Comparison of ENCODE assay signal across 9 mouse cellular contexts in the genomic region with DNA sequence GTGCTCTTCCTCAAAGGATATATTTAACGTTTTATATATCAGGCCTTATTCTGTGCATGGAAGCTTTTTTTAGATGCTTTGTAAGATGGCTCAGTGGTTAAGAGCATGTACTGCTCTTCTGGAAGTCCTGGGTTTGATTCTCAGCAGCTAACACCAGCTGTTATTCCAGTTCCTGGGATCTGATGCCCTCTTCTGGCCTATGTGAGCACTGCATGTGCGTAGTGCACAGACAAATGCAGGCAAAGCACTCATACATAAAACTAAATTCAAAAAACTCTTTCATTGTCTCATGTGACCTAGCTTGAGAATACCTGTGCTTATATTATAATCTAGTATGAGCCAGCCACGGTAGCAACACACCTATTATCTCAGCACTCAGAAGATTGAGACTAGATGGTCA. TPM values are rescaled to one million over a fixed set of nuclear protein-coding genes. Genes with fewer than 3 reads are reported as not detected.
DNase-seq lines count a peak whose midpoint lies in the region; ATAC-seq and TF ChIP-seq lines count a peak whose summit lies in the region.
"Had no signal": no experiment of that assay in that cellular context is flagged by ENCODE, and none has a peak within 500 bp of the region (broad histone marks: within the 10 kb centered on the region; RNA-seq: fewer than 3 reads in every experiment).

No protein-coding gene starts in this region.

- no peaks in the 10 kb centered on the region for H3K27me3 ChIP-seq in hindbrain, postnatal 0 days (ENCODE audit: insufficient read depth, low read length)
- H3K27me3 ChIP-seq in hindbrain, embryonic 13.5 days: no peaks in the 10 kb centered on the region
- H3K27me3 ChIP-seq: lung, embryonic 15.5 days had no signal

- peak; percentile 65 for TF ChIP-seq CTCF in hindbrain, postnatal 0 days (IDR thresholded peaks at IDR 0.05; ENCODE audit: low read depth)

- no peak for ATAC-seq in hindbrain, postnatal 0 days
- ATAC-seq in hindbrain, embryonic 13.5 days (ENCODE audit: low FRiP score): no peak
- peak; percentile 55; the same call in 1 of the 2 replicates for ATAC-seq in granulocyte monocyte progenitor cell, adult 5-6 weeks (replicated peaks; ENCODE audit: poor library complexity, severe bottlenecking)
- ATAC-seq in monocyte, adult 5-6 weeks (replicated peaks; ENCODE audit: insufficient number of reproducible peaks, low FRiP score, low TSS enrichment, poor library complexity, severe bottlenecking): peak; percentile 48; the same call in 1 of the 2 replicates

- no peak overlapping the region for H3K27ac ChIP-seq in hindbrain, postnatal 0 days
- no peak overlapping the region for H3K27ac ChIP-seq in hindbrain, embryonic 13.5 days
- H3K27ac ChIP-seq: lung, embryonic 15.5 days had no signal

- whole genome bisulfite sequencing in hindbrain, postnatal 0 days: 44% methylated on average over 3 of the region's 3 CpGs
- 41% methylated on average over 3 of the region's 3 CpGs for WGBS in hindbrain, embryonic 13.5 days

- no peaks in the 10 kb centered on the region for H3K36me3 ChIP-seq in hindbrain, postnatal 0 days (ENCODE audit: insufficient read depth, low read length)
- H3K36me3 ChIP-seq in hindbrain, embryonic 13.5 days: no peaks in the 10 kb centered on the region; the same call in 1 of the 2 replicates
- H3K36me3 ChIP-seq: lung, embryonic 15.5 days had no signal

- no peaks in the 10 kb centered on the region for H3K4me1 ChIP-seq in hindbrain, postnatal 0 days (ENCODE audit: insufficient read depth, low read length)
- peaks cover 6% of the 10 kb centered on the region; the same call in 1 of the 2 replicates for H3K4me1 ChIP-seq in hindbrain, embryonic 13.5 days (replicated peaks)

- no peak overlapping the region for H3K4me3 ChIP-seq in hindbrain, postnatal 0 days (ENCODE audit: low read length)
- no peak overlapping the region for H3K4me3 ChIP-seq in hindbrain, embryonic 13.5 days
- H3K4me3 ChIP-seq: lung, embryonic 15.5 days had no signal

- no peak overlapping the region for H3K4me2 ChIP-seq in hindbrain, postnatal 0 days (ENCODE audit: low read depth, low read length)
- H3K4me2 ChIP-seq in hindbrain, embryonic 13.5 days: no peak overlapping the region
- H3K4me2 ChIP-seq: lung, embryonic 15.5 days had no signal

- H3K9ac ChIP-seq in hindbrain, postnatal 0 days (replicated peaks; ENCODE audit: low read length): no peak overlapping the region
- no peak overlapping the region for H3K9ac ChIP-seq in hindbrain, embryonic 13.5 days
- H3K9ac ChIP-seq: lung, embryonic 15.5 days had no signal

- no peaks in the 10 kb centered on the region for H3K9me3 ChIP-seq in hindbrain, postnatal 0 days (ENCODE audit: low read length)
- no peaks in the 10 kb centered on the region for H3K9me3 ChIP-seq in hindbrain, embryonic 13.5 days
- H3K9me3 ChIP-seq: lung, embryonic 15.5 days had no signal

- no peak for DNase-seq in hindbrain, postnatal 0 days (ENCODE audit: low spot score)
- peak; percentile 58 for DNase-seq in CD4-positive helper T cell, adult 2 months (ENCODE audit: low read depth, low spot score)
- DNase-seq in T-cell, adult 2 months (ENCODE audit: low spot score): peak; percentile 57
- no peak for DNase-seq in urinary bladder, postnatal 25 days (ENCODE audit: low spot score)
- no peak for DNase-seq in right cerebral cortex, adult 2 months (ENCODE audit: low spot score in 2 of 2)

RNA-seq across cellular contexts. Expression of a gene that starts 15.6 kb away (rescaled TPM):
- total RNA-seq in hindbrain, postnatal 0 days (2014; rRNA removed): 56.6 and 57.6 TPM in 2 replicates
- polyA plus RNA-seq in hindbrain, postnatal 0 days (2015; fragmentation: Nextera tagmentation; extraction: Ambion mirVana): 41.5 and 47.1 TPM in 2 replicates
- 55.4 and 63.1 TPM in 2 replicates for polyA plus RNA-seq in hindbrain, embryonic 13.5 days (2015; fragmentation: Nextera tagmentation; extraction: Ambion mirVana)
- total RNA-seq in granulocyte monocyte progenitor cell, adult 5-6 weeks (2014; fragmentation: Nextera tagmentation): 117 and 157 TPM in 2 replicates
- 77.7 and 84.8 TPM in 2 replicates for total RNA-seq in granulocyte monocyte progenitor cell, adult 5-6 weeks (2017)
- total RNA-seq in monocyte, adult 5-6 weeks (2017): not detected in 3 replicates

RNA-seq across cellular contexts. Expression of a gene that starts 32.5 kb away (rescaled TPM):
- 0.05 TPM in 1 of 2 replicates, not detected in the other for total RNA-seq in hindbrain, postnatal 0 days (2014; rRNA removed)
- polyA plus RNA-seq in hindbrain, postnatal 0 days (2015; fragmentation: Nextera tagmentation; extraction: Ambion mirVana): not detected in 2 replicates
- polyA plus RNA-seq in hindbrain, embryonic 13.5 days (2015; fragmentation: Nextera tagmentation; extraction: Ambion mirVana): 0.12 TPM in 1 of 2 replicates, not detected in the other
- not detected in 2 replicates for total RNA-seq in granulocyte monocyte progenitor cell, adult 5-6 weeks (2014; fragmentation: Nextera tagmentation)
- not detected in 2 replicates for total RNA-seq in granulocyte monocyte progenitor cell, adult 5-6 weeks (2017)
- total RNA-seq in monocyte, adult 5-6 weeks (2017): 0.19 TPM in 1 of 3 replicates, not detected in the others

RNA-seq across cellular contexts. Expression of a gene that starts 47.7 kb away (rescaled TPM):
- total RNA-seq in hindbrain, postnatal 0 days (2014; rRNA removed): 19.4 and 20.4 TPM in 2 replicates
- polyA plus RNA-seq in hindbrain, postnatal 0 days (2015; fragmentation: Nextera tagmentation; extraction: Ambion mirVana): 3.9 and 4.1 TPM in 2 replicates
- polyA plus RNA-seq in hindbrain, embryonic 13.5 days (2015; fragmentation: Nextera tagmentation; extraction: Ambion mirVana): 6.2 and 7.1 TPM in 2 replicates
- 10.2 and 15.6 TPM in 2 replicates for total RNA-seq in granulocyte monocyte progenitor cell, adult 5-6 weeks (2014; fragmentation: Nextera tagmentation)
- total RNA-seq in granulocyte monocyte progenitor cell, adult 5-6 weeks (2017): 4.4 and 5.1 TPM in 2 replicates
- 15.9 to 17.9 TPM (median 16.5 TPM) in 3 replicates for total RNA-seq in monocyte, adult 5-6 weeks (2017)

RNA-seq across cellular contexts. Expression of a gene that starts 54.6 kb away (rescaled TPM):
- 1.0 and 3.4 TPM in 2 replicates for total RNA-seq in hindbrain, postnatal 0 days (2014; rRNA removed)
- polyA plus RNA-seq in hindbrain, postnatal 0 days (2015; fragmentation: Nextera tagmentation; extraction: Ambion mirVana): 1.5 and 1.6 TPM in 2 replicates
- polyA plus RNA-seq in hindbrain, embryonic 13.5 days (2015; fragmentation: Nextera tagmentation; extraction: Ambion mirVana): 2.7 and 3.4 TPM in 2 replicates
- total RNA-seq in granulocyte monocyte progenitor cell, adult 5-6 weeks (2014; fragmentation: Nextera tagmentation): 12.1 and 30.0 TPM in 2 replicates
- total RNA-seq in granulocyte monocyte progenitor cell, adult 5-6 weeks (2017): 14.1 and 23.2 TPM in 2 replicates
- 1.0 to 8.1 TPM (median 1.3 TPM) in 3 replicates for total RNA-seq in monocyte, adult 5-6 weeks (2017)

RNA-seq across cellular contexts. Expression of a gene that starts 58.6 kb away (rescaled TPM):
- 12.7 and 14.1 TPM in 2 replicates for total RNA-seq in hindbrain, postnatal 0 days (2014; rRNA removed)
- 17.1 and 17.7 TPM in 2 replicates for polyA plus RNA-seq in hindbrain, postnatal 0 days (2015; fragmentation: Nextera tagmentation; extraction: Ambion mirVana)
- polyA plus RNA-seq in hindbrain, embryonic 13.5 days (2015; fragmentation: Nextera tagmentation; extraction: Ambion mirVana): 16.9 and 17.6 TPM in 2 replicates
- total RNA-seq in granulocyte monocyte progenitor cell, adult 5-6 weeks (2014; fragmentation: Nextera tagmentation): 11.7 and 12.6 TPM in 2 replicates
- 11.2 and 12.3 TPM in 2 replicates for total RNA-seq in granulocyte monocyte progenitor cell, adult 5-6 weeks (2017)
- 11.4 to 20.4 TPM (median 12.6 TPM) in 3 replicates for total RNA-seq in monocyte, adult 5-6 weeks (2017)

Comparison
In these comparisons a context has a peak if more than half of its experiments do, and no peak if none do; other contexts are left out.
1. ATAC-seq: peak in granulocyte monocyte progenitor cell, adult 5-6 weeks (single experiment) and monocyte, adult 5-6 weeks (single experiment); none in hindbrain, postnatal 0 days (single experiment) and hindbrain, embryonic 13.5 days (single experiment).
2. DNase-seq: peak in CD4-positive helper T cell, adult 2 months (single experiment) and T-cell, adult 2 months (single experiment); none in hindbrain, postnatal 0 days (single experiment), urinary bladder, postnatal 25 days (single experiment) and right cerebral cortex, adult 2 months (0 of 2).
3. RNA of a gene that starts 15.6 kb away (total RNA-seq): 77.7 to 157 TPM in granulocyte monocyte progenitor cell, adult 5-6 weeks and 56.6 to 57.6 TPM in hindbrain, postnatal 0 days; not detected in monocyte, adult 5-6 weeks; every median in the first group is over 10 times any median in the second.